Mouse (Mus musculus) neural tube, embryonic 14.5 days (tissue): ENCODE measurements around the gene Dnmt3a. TPM values are rescaled to one million over a fixed set of nuclear protein-coding genes. Genes with fewer than 3 reads are reported as not detected.

ENCODE experiments used
- ATAC-seq: fragments of 200-750 bp; cut with Nextera tagmentation; 2 replicates; pipeline ENCODE4 v1.8.0; 2017; ENCODE audit warnings: low read depth, mild to moderate bottlenecking, moderate TSS enrichment, moderate library complexity
- H3K27ac ChIP-seq: fragments of 300-500 bp; sonication (generic); 2 replicates; pipeline ENCODE4 v1.5.1; 2014; ENCODE audit warnings: low read depth, mild to moderate bottlenecking, control low read depth, low read length, moderate library complexity, mixed read lengths
- H3K27me3 ChIP-seq: fragments of 300-500 bp; sonication (generic); 2 replicates; pipeline ENCODE4 v1.6.1; 2014; ENCODE audit warnings: low read length; ENCODE audit not compliant: control insufficient read depth, insufficient read depth
- H3K36me3 ChIP-seq: fragments of 300-500 bp; sonication (generic); 2 replicates; pipeline ENCODE4 v1.6.1; 2014; ENCODE audit warnings: low read length, mixed read lengths; ENCODE audit not compliant: control insufficient read depth, insufficient read depth
- H3K4me1 ChIP-seq: fragments of 300-500 bp; sonication (generic); 2 replicates; pipeline ENCODE4 v1.6.1; 2014; ENCODE audit warnings: low read length; ENCODE audit not compliant: control insufficient read depth, insufficient read depth
- H3K4me2 ChIP-seq: fragments of 300-500 bp; sonication (generic); 2 replicates; pipeline ENCODE4 v1.6.1; 2014; ENCODE audit warnings: mild to moderate bottlenecking, low read depth, low read length, control low read depth
- H3K4me3 ChIP-seq: fragments of 300-500 bp; sonication (generic); 2 replicates; pipeline ENCODE4 v1.5.1; 2014; ENCODE audit warnings: low read depth, low read length, control low read depth, mixed read lengths
- H3K9ac ChIP-seq: fragments of 300-500 bp; sonication (generic); replicated peaks from 2 replicates; pipeline ENCODE4 v1.6.1; 2014; ENCODE audit warnings: low read depth, mild to moderate bottlenecking, control low read depth, low read length, mixed read lengths
- H3K9me3 ChIP-seq: fragments of 300-500 bp; sonication (generic); 2 replicates; pipeline ENCODE4 v1.6.1; 2016; ENCODE audit warnings: low read length; ENCODE audit not compliant: control insufficient read depth
- WGBS: fragments of 180-500 bp; shearing (Covaris S2); extraction: QIAGEN DNeasy Blood & Tissue Kit; methylation state at CpG from one replicate; pipeline ENCODE4 v1.1.7; 2014; 5-methylcytosine and 5-hydroxymethylcytosine counted together
- polyA plus RNA-seq: library from polyadenylated mRNA; unstranded; fragments of >200 nt; fragmentation: Nextera tagmentation; extraction: Ambion mirVana; gene quantifications from 2 replicates; pipeline ENCODE4 v1.2.1, GENCODE M21; 2014

The Dnmt3a gene
- polyA plus RNA-seq, 1 experiment from 2014 or later: 53.4 TPM

DNA sequence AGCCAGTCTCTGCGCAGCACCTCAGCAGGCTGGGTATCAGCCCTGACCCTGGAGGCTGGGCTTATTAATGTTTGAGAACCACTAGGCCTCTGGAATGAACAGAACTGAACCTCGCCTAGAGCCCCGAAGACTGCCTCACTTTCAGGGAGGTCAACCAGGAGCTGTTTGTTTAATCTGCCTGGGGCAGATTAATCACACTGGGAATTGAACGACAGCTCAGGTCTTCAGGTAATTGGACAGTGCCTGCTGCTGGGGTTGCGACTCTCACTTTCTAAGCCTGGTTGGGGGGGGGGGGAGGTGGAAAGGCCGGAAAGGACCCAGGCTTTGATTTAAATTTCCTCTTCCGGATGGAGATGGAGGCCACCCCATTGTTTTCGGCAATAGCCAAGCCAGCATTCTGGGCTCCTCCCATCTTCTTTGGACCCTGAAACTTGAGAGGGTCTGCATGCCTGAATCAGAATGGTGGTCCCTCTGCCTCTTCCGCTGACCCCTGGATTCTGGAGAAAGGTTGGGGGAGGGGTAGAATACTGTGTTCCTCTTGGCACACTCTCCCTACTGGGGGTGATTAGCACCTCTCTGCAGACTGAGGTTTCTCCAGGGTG, 79.2 kb downstream of the Dnmt3a start:
- H3K9ac ChIP-seq: no peak overlapping the region
- peaks cover 30% of the 10 kb centered on the region for H3K4me1 ChIP-seq
- H3K9me3 ChIP-seq: no peaks in the 10 kb centered on the region
- H3K27ac ChIP-seq: no peak overlapping the region
- H3K27me3 ChIP-seq: no peaks in the 10 kb centered on the region
- no peak overlapping the region for H3K4me3 ChIP-seq
- ATAC-seq: no peak
- peaks cover 5% of the 10 kb centered on the region; the same call in 1 of the 2 replicates for H3K36me3 ChIP-seq
- 20% methylated on average over 9 of the region's 9 CpGs for WGBS
- no peak overlapping the region for H3K4me2 ChIP-seq

DNA sequence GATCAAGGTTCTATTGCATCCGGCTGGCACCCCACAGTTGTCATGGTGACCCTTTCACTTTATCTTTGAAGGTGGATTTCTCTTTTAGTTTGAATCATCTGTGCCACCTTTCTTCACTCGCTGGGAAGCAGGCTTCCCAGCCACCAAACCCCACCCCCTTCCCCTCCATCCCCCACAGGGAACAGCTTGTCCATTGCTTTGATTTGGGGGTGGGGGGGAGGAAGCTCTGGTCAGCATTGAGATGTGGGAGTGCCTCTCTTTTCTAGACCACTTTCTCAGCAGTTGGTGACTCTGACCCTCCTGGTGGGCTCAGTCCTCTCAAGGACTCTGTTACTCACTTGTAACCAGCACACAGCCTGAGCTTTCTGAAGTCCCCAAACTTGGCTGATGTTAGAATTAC, 80.8 kb downstream of the Dnmt3a start:
- Histone ChIP-seq H3K9me3 (no peaks in the 10 kb centered on the region), H3K27me3 (no peaks in the 10 kb centered on the region), H3K4me3 (no peak overlapping the region), H3K27ac (no peak overlapping the region; the same call in 1 of the 2 replicates), H3K4me1 (peaks cover 37% of the 10 kb centered on the region), H3K9ac (no peak overlapping the region), H3K36me3 (no peaks in the 10 kb centered on the region), H3K4me2 (no peak overlapping the region)
- no peak for ATAC-seq
- WGBS: 34% methylated on average over 2 of the region's 2 CpGs

DNA sequence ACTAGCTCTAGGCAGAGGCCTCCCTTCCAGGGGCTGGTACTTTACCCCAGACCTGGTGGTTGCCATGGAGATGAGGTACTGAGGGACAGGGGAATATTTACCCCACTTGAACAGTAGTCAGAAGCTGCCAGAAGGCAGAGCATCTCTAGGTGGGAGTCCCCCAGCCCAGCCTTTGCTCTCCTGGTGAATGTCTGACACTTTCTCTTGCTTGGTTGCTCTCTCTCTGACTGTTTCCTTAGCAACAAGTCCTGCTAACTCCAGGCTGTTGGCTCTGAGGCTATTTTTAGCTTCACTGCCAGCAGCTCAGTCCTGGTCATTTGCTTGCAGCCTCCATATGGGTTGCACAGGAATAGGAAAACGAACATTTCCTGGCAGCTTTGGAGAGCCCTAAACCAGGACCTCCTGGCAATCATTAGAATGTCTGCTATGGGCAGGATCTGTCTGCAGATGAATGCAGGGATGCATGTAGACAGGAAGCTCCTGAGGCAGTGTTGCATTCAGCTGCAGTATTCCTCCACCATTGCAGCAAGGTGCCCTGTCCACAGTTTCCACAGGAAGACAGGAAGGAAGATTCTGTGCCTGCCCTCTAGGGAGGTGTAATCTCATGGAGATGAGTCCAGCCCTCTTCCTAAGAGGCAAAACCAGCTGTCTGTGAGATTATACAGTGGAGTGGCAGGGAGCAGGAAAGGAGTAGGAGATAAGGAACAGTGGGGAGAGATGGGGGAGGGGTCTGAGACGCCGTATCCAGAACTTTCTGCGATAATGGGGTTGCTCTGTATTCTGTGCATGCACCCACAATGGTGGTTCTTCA, 81.9 kb downstream of the Dnmt3a start:
- H3K4me2 ChIP-seq: no peak overlapping the region
- no peaks in the 10 kb centered on the region for H3K27me3 ChIP-seq
- H3K9me3 ChIP-seq: no peaks in the 10 kb centered on the region
- H3K27ac ChIP-seq: peak overlapping the region; percentile 70
- H3K4me3 ChIP-seq: no peak overlapping the region
- peaks cover 46% of the 10 kb centered on the region for H3K4me1 ChIP-seq
- no peaks in the 10 kb centered on the region for H3K36me3 ChIP-seq
- peak overlapping the region; percentile 16; the same call in 1 of the 2 replicates for H3K9ac ChIP-seq
- ATAC-seq: peak; percentile 61
- WGBS: 44% methylated on average over 4 of the region's 4 CpGs

DNA sequence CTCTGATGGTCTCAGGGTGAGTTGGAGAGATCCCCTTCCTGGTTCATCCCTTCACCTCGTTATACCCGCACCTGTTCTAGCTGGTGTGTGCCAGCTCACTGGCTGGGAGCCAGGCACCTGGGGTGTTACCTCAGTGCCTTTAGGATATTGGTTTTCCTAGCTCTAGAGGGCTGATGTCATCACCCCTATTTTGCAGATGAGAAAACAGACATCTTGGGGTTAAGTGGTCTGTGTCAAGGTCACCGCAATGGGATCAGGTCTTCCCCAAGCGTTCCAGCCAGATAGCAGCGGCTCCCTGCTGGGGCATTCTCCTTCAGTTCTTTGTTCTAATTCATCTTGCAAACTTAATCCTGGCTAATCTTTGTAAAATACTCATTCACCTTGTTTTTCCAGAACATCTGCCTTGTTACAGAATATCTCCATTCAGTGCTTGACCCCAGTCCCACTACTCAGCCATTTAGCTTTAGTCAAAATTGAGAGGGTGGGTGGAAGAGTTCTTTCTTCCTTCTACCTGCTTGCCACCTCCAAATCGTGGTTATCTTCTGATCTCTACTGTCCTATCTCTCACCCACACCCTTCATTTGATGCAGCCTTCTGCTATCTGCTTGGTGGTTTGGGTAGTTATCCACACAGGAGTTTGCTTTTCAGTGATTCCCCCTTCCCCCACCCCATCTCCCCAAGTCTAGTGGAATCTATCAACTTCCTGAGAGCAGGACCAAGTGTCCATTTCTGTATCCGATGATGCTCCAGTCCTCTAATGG, 84.2 kb downstream of the Dnmt3a start:
- 40% methylated on average over 7 of the region's 7 CpGs for WGBS
- no peak for ATAC-seq

DNA sequence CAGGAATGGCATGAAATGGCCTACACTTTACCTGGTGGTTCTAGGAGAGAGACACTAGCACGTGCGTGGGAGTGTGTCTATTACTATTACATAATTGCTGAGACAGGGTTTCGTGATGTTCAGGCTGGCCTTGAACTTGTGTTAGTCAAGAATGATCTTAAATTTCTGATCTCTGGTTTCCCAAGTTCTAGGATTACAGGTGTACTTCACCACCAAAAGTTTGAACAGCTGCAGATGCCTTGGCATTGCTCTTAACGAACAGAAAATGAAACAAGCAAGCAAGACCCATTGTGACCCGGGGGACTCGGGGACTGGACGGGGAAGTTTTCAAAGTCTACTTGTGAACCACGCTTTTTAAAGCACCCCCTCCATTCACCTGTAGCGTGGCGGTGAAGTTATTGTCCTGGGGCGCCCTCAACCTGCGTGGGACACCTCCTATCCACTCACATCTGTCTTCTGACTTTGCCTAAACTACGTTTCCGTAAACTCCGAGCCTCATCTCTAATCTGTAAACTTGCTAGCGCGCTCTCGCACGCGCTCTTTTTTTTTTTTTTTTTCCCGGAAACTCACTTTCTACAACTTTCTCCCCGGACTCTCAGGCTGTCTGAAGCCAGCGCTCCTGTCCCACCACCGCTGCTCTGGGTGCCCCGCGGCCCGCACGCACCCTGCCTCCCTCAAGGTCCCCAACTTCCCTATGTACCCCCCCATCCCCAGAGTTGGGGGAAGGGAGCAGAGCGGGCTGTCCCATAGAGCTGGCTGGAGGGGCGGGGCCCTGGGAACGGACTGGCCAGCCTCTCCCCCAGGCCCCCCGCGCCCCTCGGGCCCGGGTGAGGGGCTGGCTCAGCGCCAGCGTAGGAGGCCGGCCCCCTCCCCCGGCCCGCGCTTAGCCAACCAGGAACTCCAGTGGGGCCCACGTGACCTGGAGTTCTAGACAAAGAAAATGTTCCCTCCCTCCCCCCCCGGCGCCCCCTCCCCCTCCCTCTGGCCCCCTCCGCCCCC, 85.2 kb downstream of the Dnmt3a start:
- peak; percentile 50 for ATAC-seq
- H3K27me3 ChIP-seq: no peaks in the 10 kb centered on the region
- peak overlapping the region; percentile 70 for H3K27ac ChIP-seq
- peak overlapping the region; percentile 35 for H3K4me3 ChIP-seq
- peaks cover 9% of the 10 kb centered on the region; the same call in 1 of the 2 replicates for H3K36me3 ChIP-seq
- 4% methylated on average over 38 of the region's 45 CpGs for WGBS
- H3K9ac ChIP-seq: peak overlapping the region; percentile 65
- no peaks in the 10 kb centered on the region for H3K9me3 ChIP-seq
- peaks cover 62% of the 10 kb centered on the region for H3K4me1 ChIP-seq
- peak overlapping the region; percentile 65 for H3K4me2 ChIP-seq

More for the DNA sequence above, 84.2 kb downstream of the Dnmt3a start:
- Histone ChIP-seq H3K27ac (no peak overlapping the region), H3K9me3 (no peaks in the 10 kb centered on the region), H3K9ac (no peak overlapping the region), H3K27me3 (no peaks in the 10 kb centered on the region), H3K4me3 (no peak overlapping the region), H3K4me1 (peaks cover 62% of the 10 kb centered on the region), H3K4me2 (no peak overlapping the region), H3K36me3 (no peaks in the 10 kb centered on the region)

DNA sequence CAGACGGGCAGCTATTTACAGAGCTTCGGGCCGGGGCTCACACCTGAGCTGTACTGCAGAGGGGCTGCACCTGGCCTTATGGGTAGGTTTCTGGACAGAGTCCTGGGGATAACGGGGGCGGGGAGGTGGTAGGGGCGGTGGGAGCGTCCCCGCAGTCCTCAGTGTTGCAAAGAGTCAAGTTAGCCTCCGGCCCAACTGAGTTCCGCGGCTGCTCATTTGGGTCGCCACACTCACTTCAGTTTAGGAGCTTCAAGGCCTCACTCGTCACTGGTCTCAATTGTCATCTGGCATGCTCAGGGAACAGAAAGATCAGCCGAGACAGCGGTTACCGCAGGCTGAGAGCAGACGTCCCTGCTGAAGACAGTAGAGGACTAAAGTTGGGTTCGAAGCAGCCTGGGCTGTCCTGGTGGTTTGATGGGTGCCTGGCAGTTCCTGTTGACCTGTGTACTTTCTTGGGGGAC, 86.0 kb downstream of the Dnmt3a start:
- H3K4me3 ChIP-seq: peak overlapping the region; percentile 35
- peak overlapping the region; percentile 70 for H3K27ac ChIP-seq
- H3K9ac ChIP-seq: peak overlapping the region; percentile 65
- H3K27me3 ChIP-seq: no peaks in the 10 kb centered on the region
- peak overlapping the region; percentile 65 for H3K4me2 ChIP-seq
- no peaks in the 10 kb centered on the region for H3K9me3 ChIP-seq
- peaks cover 17% of the 10 kb centered on the region; the same call in 1 of the 2 replicates for H3K36me3 ChIP-seq
- peaks cover 55% of the 10 kb centered on the region for H3K4me1 ChIP-seq
- peak; percentile 47 for ATAC-seq
- WGBS: under 1% methylated on average over 17 of the region's 18 CpGs

DNA sequence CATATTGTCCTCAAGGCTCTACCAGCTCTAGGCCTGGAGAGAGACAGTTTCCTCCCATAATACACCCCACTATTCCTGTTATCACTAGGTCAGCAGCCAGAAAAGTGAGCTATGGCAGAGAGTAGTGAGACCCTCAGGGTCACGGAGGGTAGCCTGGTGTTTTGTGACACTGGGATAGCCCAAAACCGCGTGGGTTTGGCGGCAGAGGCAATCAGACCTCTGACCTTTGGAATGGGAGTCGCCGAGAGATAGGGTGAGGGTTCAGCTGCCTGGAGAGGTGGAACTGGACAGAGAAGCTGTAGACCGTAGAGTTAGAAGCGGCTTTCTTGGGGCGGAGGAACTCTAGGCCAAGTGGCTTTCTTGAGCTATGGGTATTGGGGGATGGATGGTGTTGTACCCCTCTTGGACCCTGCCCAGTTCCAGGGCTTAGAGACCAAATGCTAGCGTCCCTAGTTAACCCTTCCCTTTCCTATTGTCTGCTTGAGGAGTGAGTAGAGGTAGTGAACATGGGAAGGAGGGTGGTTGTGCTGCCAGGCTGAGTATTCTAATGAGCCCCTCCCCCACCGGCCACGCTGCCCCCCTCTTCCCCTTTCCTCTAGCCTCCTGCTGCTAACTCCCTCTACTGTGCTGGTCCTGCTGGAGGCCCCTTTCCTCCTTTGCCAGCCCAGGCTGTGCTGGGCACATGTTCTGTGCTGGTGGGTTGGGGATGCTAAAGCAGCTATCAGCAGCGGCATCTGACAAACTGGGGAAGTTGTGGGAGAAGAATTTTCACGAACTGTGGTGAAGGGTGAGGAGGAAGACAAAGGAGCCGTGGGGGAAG, 86.6 kb downstream of the Dnmt3a start:
- peak overlapping the region; percentile 65 for H3K9ac ChIP-seq
- no peaks in the 10 kb centered on the region for H3K9me3 ChIP-seq
- peaks cover 50% of the 10 kb centered on the region for H3K4me1 ChIP-seq
- H3K4me2 ChIP-seq: peak overlapping the region; percentile 65
- peak overlapping the region; percentile 70 for H3K27ac ChIP-seq
- peak overlapping the region; percentile 35 for H3K4me3 ChIP-seq
- 2% methylated on average over 15 of the region's 15 CpGs for WGBS
- peaks cover 23% of the 10 kb centered on the region for H3K36me3 ChIP-seq
- no peaks in the 10 kb centered on the region for H3K27me3 ChIP-seq
- peak; percentile 47 for ATAC-seq
